Mouse (Mus musculus): ENCODE measurements at regions not wholly inside any gene's neighbourhood (a gene's known extent, or its start where the extent isn't known, plus 50 kb on each side); places are given as distances from the start of the nearest gene placed in this dataset.
"Not testable (repeated sequence)": the region's sequence is repeated elsewhere in the genome, so short reads cannot be mapped to it uniquely, and the experiment has no call there.

GRCm38 (mm10) chr9:53045788-53046187 is 202.1 kb downstream of the Ddx10 start:
- peak in 1 of 2 experiments; percentile 20 for DNase-seq

- DNase-seq, result peak in 1 of 2 experiments; percentile 12
Measured at GRCm38 (mm10) chr9:53033797-53034196, 214.1 kb downstream of the Ddx10 start.

- no peak for DNase-seq
Measured at GRCm38 (mm10) chr9:53022096-53022495, 225.8 kb downstream of the Ddx10 start.

- DNase-seq, result no peak
Measured at GRCm38 (mm10) chr9:53010741-53011140, 237.1 kb downstream of the Ddx10 start.

- no peak for DNase-seq
Measured at GRCm38 (mm10) chr9:53007395-53007794, 240.5 kb downstream of the Ddx10 start.

- no peak for DNase-seq
Measured at GRCm38 (mm10) chr9:53006085-53006484, 241.8 kb downstream of the Ddx10 start.

- no peak for DNase-seq
Measured at GRCm38 (mm10) chr9:53004253-53004978, 243.4 kb downstream of the Ddx10 start.

GRCm38 (mm10) chr9:52976041-52976440 is 271.8 kb downstream of the Ddx10 start:
- DNase-seq, result no peak

- peak; percentile 81 to 86 for DNase-seq
Measured at GRCm38 (mm10) chr9:52965631-52966030, 282.2 kb downstream of the Ddx10 start.

- peak; percentile 25 to 35 for DNase-seq
Measured at GRCm38 (mm10) chr9:52959668-52960067, 280.1 kb upstream of the AI593442 start.

- no peak for DNase-seq
Measured at GRCm38 (mm10) chr9:52957245-52957644, 277.7 kb upstream of the AI593442 start.

- DNase-seq, result peak; percentile 16 to 25
Measured at GRCm38 (mm10) chr9:52944081-52944480, 264.5 kb upstream of the AI593442 start.

- peak; percentile 11 to 17 for DNase-seq
Measured at GRCm38 (mm10) chr9:52941637-52941983, 262.0 kb upstream of the AI593442 start.

- DNase-seq, result peak; percentile 7 to 13
Measured at GRCm38 (mm10) chr9:52940964-52941636, 261.5 kb upstream of the AI593442 start.

- DNase-seq, result no peak
Measured at GRCm38 (mm10) chr9:52935082-52935481, 255.5 kb upstream of the AI593442 start.

GRCm38 (mm10) chr9:52917516-52917915 is 237.9 kb upstream of the AI593442 start:
- DNase-seq, result peak; percentile 11 to 40

- DNase-seq, result not testable (repeated sequence)
Measured at GRCm38 (mm10) chr9:52888653-52889052, 209.1 kb upstream of the AI593442 start.

GRCm38 (mm10) chr9:52887997-52888396 is 208.4 kb upstream of the AI593442 start:
- not testable (repeated sequence) for DNase-seq

- DNase-seq, result no peak
Measured at GRCm38 (mm10) chr9:52867236-52867635, 187.7 kb upstream of the AI593442 start.

GRCm38 (mm10) chr9:52860327-52860726 is 180.7 kb upstream of the AI593442 start:
- DNase-seq, result no peak

- no peak for DNase-seq
Measured at GRCm38 (mm10) chr9:52858411-52858810, 178.8 kb upstream of the AI593442 start.

- no peak for DNase-seq
Measured at GRCm38 (mm10) chr9:52853338-52853737, 173.8 kb upstream of the AI593442 start.

GRCm38 (mm10) chr9:52850552-52850951 is 171.0 kb upstream of the AI593442 start:
- no peak for DNase-seq

- DNase-seq, result no peak
Measured at GRCm38 (mm10) chr9:52849931-52850330, 170.4 kb upstream of the AI593442 start.

All from heart, adult 18-20 months (tissue).